Mouse (Mus musculus) bone marrow, adult 2 months (tissue): ENCODE data around the gene Miga2. TPM values are rescaled to one million over a fixed set of nuclear protein-coding genes. Genes with fewer than 3 reads are reported as not detected.

ENCODE experiments used
- H3K27ac ChIP-seq: fragments of 200-500 bp; 2 replicates; pipeline ENCODE4 v1.5.1; 2012; ENCODE audit warnings: low read depth, mild to moderate bottlenecking, control low read depth, inconsistent platforms, low read length; ENCODE audit not compliant: control insufficient read depth, poor library complexity, insufficient read depth
- H3K4me1 ChIP-seq: fragments of 200-500 bp; 2 replicates; pipeline ENCODE4 v1.6.1; 2011; ENCODE audit warnings: low read length; ENCODE audit not compliant: control insufficient read depth, insufficient read depth
- H3K4me3 ChIP-seq: fragments of 200-500 bp; replicated peaks from 2 replicates; pipeline ENCODE3; 2011; ENCODE audit warnings: mild to moderate bottlenecking, low read depth, low read length, control low read depth; ENCODE audit not compliant: control insufficient read depth
- CTCF ChIP-seq: fragments of 200-500 bp; IDR thresholded peaks from 2 replicates; pipeline ENCODE4 v1.5.1; 2011; ENCODE audit warnings: low read length, control low read depth; ENCODE audit not compliant: control insufficient read depth, insufficient read depth
- POLR2A ChIP-seq: fragments of 200-500 bp; IDR thresholded peaks from 2 replicates; pipeline ENCODE4 v1.6.1; 2011; ENCODE audit warnings: low read depth, mild to moderate bottlenecking, control low read depth, low read length, borderline replicate concordance; ENCODE audit not compliant: control insufficient read depth
- WGBS: fragments of 180-500 bp; shearing (Covaris S2); methylation state at CpG from one replicate; pipeline ENCODE4 v1.1.7; 2018; 5-methylcytosine and 5-hydroxymethylcytosine counted together
- polyA plus RNA-seq: library from polyadenylated mRNA; stranded (reverse); fragments of >200 nt; gene quantifications from 2 replicates; pipeline ENCODE4 v1.2.4, GENCODE M21; 2011; ENCODE audit warnings: low replicate concordance; ENCODE audit not compliant: missing spikeins, insufficient read depth, insufficient read length

Miga2 gene
- polyA plus RNA-seq, 1 experiment, result 8.5 TPM

- TF ChIP-seq CTCF, result no peak
- TF ChIP-seq POLR2A, result no peak
- Histone ChIP-seq H3K4me1 (peaks cover 2% of the 10 kb centered on the region; the same call in 1 of the 2 replicates), H3K4me3 (no peak overlapping the region), H3K27ac (no peak overlapping the region)
- WGBS, result 90% methylated on average over 2 of the region's 2 CpGs
Observed at GRCm38 (mm10) chr2:30365281-30366069, 1.4 kb downstream of the Miga2 start.

- no peak overlapping the region for H3K27ac ChIP-seq
- 50% methylated on average over 5 of the region's 5 CpGs for whole genome bisulfite sequencing
Observed at GRCm38 (mm10) chr2:30366203-30366602, 2.2 kb downstream of the Miga2 start.

GRCm38 (mm10) chr2:30371544-30371943 is 7.5 kb downstream of the Miga2 start:
- TF ChIP-seq CTCF (no peak), POLR2A (no peak)
- Histone ChIP-seq H3K4me3 (no peak overlapping the region), H3K27ac (no peak overlapping the region), H3K4me1 (no peaks in the 10 kb centered on the region)
- 90% methylated on average over 8 of the region's 8 CpGs for WGBS

More at GRCm38 (mm10) chr2:30366203-30366602, 2.2 kb downstream of the Miga2 start:
- TF ChIP-seq CTCF, result no peak
- no peak for TF ChIP-seq POLR2A
- Histone ChIP-seq H3K4me1 (peaks cover 2% of the 10 kb centered on the region; the same call in 1 of the 2 replicates), H3K4me3 (no peak overlapping the region)

- Histone ChIP-seq H3K27ac (no peak overlapping the region), H3K4me3 (no peak overlapping the region), H3K4me1 (no peaks in the 10 kb centered on the region)
- 94% methylated on average over 5 of the region's 5 CpGs for WGBS
- TF ChIP-seq POLR2A (no peak), CTCF (no peak)
Observed at GRCm38 (mm10) chr2:30372726-30373125, 8.7 kb downstream of the Miga2 start.

- Histone ChIP-seq H3K4me1 (no peaks in the 10 kb centered on the region), H3K4me3 (no peak overlapping the region), H3K27ac (no peak overlapping the region)
- no peak for TF ChIP-seq POLR2A
- no peak for TF ChIP-seq CTCF
- 84% methylated on average over 10 of the region's 10 CpGs for WGBS
Observed at GRCm38 (mm10) chr2:30375893-30376292, 11.9 kb downstream of the Miga2 start.

GRCm38 (mm10) chr2:30377721-30378120 is 13.7 kb downstream of the Miga2 start:
- TF ChIP-seq POLR2A (no peak), CTCF (peak; percentile 9; the same call in 1 of the 2 replicates)
- Histone ChIP-seq H3K4me3 (no peak overlapping the region), H3K4me1 (no peaks in the 10 kb centered on the region), H3K27ac (no peak overlapping the region)
- WGBS, result 80% methylated on average over 5 of the region's 5 CpGs

GRCm38 (mm10) chr2:30379307-30379706 is 15.3 kb downstream of the Miga2 start:
- WGBS, result 85% methylated on average over 7 of the region's 7 CpGs
- H3K4me1 ChIP-seq, result no peaks in the 10 kb centered on the region

GRCm38 (mm10) chr2:30380564-30381376 is 16.7 kb downstream of the Miga2 start:
- peak overlapping the region; percentile 46 for H3K27ac ChIP-seq
- no peaks in the 10 kb centered on the region for H3K4me1 ChIP-seq
- H3K4me3 ChIP-seq, result no peak overlapping the region
- no peak for TF ChIP-seq CTCF
- no peak for TF ChIP-seq POLR2A
- WGBS, result 70% methylated on average over 10 of the region's 10 CpGs

More at GRCm38 (mm10) chr2:30379307-30379706, 15.3 kb downstream of the Miga2 start:
- TF ChIP-seq POLR2A (no peak), CTCF (no peak)
- Histone ChIP-seq H3K27ac (peak overlapping the region; percentile 22; the same call in 1 of the 2 replicates), H3K4me3 (no peak overlapping the region)

GRCm38 (mm10) chr2:30381377-30381725 is 17.3 kb downstream of the Miga2 start:
- H3K27ac ChIP-seq, result peak overlapping the region; percentile 46
- WGBS, result 73% methylated on average over 4 of the region's 4 CpGs
- TF ChIP-seq CTCF (no peak), POLR2A (no peak)

More at GRCm38 (mm10) chr2:30381377-30381725, 17.3 kb downstream of the Miga2 start:
- H3K4me3 ChIP-seq, result no peak overlapping the region
- H3K4me1 ChIP-seq, result no peaks in the 10 kb centered on the region
